Mouse (Mus musculus): ENCODE data around the gene Cd2.

Cd2 gene

DNA sequence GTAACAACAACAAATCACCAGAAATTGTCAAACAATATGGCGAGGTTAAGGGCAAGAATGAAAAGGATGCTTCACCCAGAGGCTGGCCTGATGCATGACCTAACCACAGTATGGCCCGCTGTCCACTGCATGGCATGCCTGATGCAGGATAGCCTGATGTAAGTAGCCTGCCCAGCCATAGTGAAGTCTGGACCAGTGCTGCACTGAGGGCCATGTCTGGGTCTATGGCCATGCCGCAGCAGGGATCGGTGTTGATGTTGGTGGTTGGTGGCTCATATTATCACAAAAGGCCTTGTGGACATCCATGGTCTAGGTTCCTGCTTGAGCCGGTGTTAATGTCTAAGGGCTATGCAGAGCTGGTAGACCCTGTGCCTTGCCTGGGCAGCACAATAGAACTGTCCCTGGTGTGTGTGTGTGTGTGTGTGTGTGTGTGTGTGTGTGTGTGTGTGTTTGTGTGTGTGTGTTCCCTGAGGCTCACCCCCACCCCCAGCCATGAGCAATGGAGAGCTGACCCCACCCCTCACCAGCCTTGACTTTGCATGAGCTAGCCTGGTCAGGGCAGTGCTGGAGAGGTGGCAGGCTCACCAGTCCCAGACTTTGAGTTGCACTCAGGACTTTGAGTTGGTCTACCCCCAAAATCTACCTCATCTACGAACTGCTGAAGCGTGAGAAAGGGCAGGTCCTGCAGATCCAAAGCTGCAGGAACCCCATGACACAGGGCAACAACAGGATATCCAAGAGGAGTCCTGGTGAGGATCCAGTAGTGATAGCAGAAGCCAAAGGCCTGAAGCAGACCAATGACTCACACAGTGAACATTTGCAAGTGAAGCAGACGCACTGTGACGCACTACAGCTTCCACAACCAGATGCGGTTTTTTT, 7.0 kb upstream of the Cd2 start:
- in situ Hi-C loops (cut with MboI, MseI), result loop anchor here (5.0 to 25.0 kb wide), 3 partner anchors 187 to 807 kb away; partner anchors contain the start of gene Tent5c

- in situ Hi-C loops (cut with MboI, MseI), result loop anchor here (25.0 kb wide), 1 partner anchor 806 kb away; the partner anchor contains the start of gene Tent5c
Observed at GRCm38 (mm10) chr3:101293571-101294135, 5.9 kb upstream of the Cd2 start.

DNA sequence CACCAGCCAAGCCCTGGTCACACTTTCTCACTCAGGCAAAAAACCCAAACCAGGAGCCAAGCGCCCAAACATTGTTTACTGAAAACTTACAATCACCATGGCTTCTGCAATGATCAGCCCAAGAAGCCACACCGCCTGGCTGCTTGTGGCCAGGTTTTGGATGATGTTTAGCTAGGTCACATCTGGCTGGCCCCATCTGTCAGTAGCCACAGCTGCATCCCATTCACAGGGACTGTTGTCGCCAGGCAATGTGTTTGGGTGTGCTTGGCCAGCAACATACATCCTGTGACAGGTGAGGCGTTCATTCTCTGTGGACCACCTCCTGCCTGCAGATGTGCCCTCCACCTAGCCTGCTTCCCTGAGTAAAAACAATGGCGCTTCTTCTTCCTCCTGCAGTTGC, 4.9 kb upstream of the Cd2 start:
- in situ Hi-C loops (cut with MboI, MseI), result loop anchor here (25.0 kb wide), 1 partner anchor 805 kb away; the partner anchor contains the start of gene Tent5c

DNA sequence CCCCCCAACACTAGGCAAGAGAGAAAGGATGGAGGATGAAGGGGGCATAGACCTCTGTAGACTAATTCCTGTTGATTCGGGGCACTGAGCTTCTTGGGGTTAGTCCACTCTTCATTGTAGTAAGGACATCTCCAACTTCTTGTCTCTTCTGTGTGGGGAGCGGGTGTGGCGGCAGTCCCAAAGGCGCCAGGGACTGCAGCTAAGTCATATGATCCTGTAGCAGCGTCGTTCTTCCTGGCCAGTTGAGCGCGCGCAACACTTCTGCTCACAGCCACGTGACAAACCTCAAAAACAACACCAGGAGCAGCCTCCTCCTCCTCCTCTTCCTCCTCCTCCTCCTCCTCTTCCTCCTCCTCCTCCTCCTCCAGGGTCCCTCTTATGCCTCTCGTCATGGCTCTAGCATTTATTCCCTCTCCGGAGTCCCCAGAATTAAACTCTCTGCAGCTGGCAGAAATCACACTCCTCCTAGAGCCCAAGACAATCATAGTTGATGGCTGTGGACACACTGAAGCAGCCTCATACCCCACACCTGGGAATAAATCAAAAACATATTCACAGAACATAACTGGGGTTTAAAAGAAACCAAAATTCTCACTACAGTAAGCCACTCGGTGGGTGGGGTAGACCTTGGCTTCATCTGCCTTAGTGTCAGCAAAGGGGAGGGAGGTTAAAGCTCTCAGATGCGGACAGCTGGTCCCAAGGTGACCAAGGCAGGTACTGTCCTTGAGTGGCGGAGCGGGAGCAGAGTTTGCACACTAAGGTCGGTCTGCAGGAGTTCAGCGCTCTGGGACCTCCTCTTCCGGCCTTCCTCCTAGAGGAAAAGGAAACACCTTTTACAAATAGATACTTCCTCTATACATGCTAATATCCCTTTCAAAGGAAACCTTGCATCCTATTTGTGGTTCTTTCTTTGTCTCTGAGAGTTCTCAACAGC, 3.1 kb upstream of the Cd2 start:
- in situ Hi-C loops (cut with MboI, MseI), result loop anchor here (25.0 kb wide), 1 partner anchor 804 kb away; the partner anchor contains the start of gene Tent5c

GRCm38 (mm10) chr3:101290036-101290435, 2.3 kb upstream of the Cd2 start:
- in situ Hi-C loops (cut with MboI, MseI), result loop anchor here (25.0 kb wide), 1 partner anchor 803 kb away; the partner anchor contains the start of gene Tent5c

- in situ Hi-C loops (cut with MboI, MseI), result loop anchor here (25.0 kb wide), 1 partner anchor 802 kb away; the partner anchor contains the start of gene Tent5c
Observed at GRCm38 (mm10) chr3:101289406-101289805, 1.7 kb upstream of the Cd2 start.

- in situ Hi-C loops (cut with MboI, MseI), result loop anchor here (25.0 kb wide), 1 partner anchor 799 kb away; the partner anchor contains the start of gene Tent5c
Observed at GRCm38 (mm10) chr3:101286336-101287325, 1.1 kb downstream of the Cd2 start.

DNA sequence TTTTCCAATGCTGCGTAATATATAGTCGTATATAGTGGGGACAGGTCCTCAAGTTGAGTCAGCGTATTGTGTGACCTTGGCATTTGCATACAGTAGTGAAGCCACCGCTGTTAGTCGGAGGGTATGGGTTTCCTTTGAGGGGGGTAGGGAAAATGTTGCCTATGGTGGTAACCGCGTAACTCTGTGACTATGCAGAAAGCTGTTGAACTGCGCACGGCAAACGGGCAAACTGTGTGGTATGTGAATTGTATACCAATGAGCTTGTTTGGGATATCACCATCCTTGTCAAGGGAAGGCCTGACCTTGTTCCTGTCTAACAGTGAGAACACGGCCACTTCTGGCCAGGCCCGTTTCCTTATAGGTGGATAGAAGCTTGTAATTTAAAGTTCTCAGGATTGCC, 1.9 kb downstream of the Cd2 start:
- in situ Hi-C loops (cut with MboI, MseI), result loop anchor here (25.0 kb wide), 1 partner anchor 799 kb away; the partner anchor contains the start of gene Tent5c

DNA sequence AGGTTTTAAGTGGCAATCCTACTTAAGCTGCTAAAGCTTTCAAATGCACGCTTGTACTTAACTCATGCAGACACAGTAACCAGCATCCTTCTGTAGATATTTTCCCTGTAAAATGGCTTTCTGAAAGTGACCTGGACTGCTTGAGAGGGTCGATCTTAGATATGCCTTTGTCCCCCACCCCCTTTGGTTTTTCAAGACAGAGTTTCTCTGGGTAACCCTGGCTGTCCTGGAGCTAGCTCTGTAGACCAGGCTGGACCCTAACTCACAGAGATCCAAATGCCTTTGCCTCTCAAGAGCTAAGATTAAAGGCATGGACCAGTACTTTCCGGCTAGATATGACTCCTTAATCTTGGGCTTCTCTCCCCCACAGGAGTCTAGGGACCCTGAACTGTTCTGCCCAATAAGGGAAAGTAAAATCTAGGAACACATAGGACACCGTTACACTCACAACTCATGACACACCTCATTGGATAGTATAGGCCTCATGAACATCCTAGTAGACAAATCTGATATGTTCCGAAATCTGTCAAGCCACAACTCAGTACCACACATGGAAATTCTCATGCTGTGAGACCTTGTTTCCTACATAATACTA, 2.6 kb downstream of the Cd2 start:
- in situ Hi-C loops (cut with MboI, MseI), result loop anchor here (25.0 kb wide), 1 partner anchor 798 kb away; the partner anchor contains the start of gene Tent5c

- in situ Hi-C loops (cut with MboI, MseI), result loop anchor here (5.0 to 25.0 kb wide), 3 partner anchors 52 to 797 kb away; partner anchors contain the start of gene Tent5c
Observed at GRCm38 (mm10) chr3:101283869-101284706, 3.7 kb downstream of the Cd2 start.

- in situ Hi-C loops (cut with MboI, MseI), result loop anchor here (5.0 to 25.0 kb wide), 3 partner anchors 51 to 796 kb away; partner anchors contain the start of gene Tent5c
Observed at GRCm38 (mm10) chr3:101283441-101283840, 4.3 kb downstream of the Cd2 start.

- in situ Hi-C loops (cut with MboI, MseI), result loop anchor here (5.0 to 25.0 kb wide), 3 partner anchors 50 to 795 kb away; partner anchors contain the start of gene Tent5c
Observed at GRCm38 (mm10) chr3:101282556-101283180, 5.1 kb downstream of the Cd2 start.

DNA sequence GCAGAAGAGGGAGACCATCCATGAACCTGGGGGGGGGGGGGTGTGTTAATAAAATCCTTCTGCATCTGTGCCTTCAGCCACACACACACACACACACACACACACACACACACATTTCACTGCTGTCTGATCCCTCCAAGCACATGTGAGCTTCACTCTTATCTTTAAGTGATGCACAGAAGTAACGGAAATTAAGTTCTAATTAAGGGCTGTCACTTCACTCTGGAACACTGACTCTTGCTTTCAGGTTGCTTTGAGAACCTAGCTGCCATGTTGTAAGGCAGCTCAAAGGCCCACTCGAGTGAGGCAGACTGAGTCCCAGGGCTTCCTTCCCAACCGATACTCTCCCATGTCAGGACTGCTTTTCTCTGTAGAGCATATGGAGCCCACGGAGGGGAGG, 5.9 kb downstream of the Cd2 start:
- in situ Hi-C loops (cut with MboI, MseI), result loop anchor here (5.0 to 25.0 kb wide), 3 partner anchors 50 to 795 kb away; partner anchors contain the start of gene Tent5c

GRCm38 (mm10) chr3:101280348-101281311, 7.1 kb downstream of the Cd2 start:
- in situ Hi-C loops (cut with MboI, MseI), result loop anchor here (5.0 to 25.0 kb wide), 3 partner anchors 48 to 793 kb away; partner anchors contain the start of gene Tent5c

DNA sequence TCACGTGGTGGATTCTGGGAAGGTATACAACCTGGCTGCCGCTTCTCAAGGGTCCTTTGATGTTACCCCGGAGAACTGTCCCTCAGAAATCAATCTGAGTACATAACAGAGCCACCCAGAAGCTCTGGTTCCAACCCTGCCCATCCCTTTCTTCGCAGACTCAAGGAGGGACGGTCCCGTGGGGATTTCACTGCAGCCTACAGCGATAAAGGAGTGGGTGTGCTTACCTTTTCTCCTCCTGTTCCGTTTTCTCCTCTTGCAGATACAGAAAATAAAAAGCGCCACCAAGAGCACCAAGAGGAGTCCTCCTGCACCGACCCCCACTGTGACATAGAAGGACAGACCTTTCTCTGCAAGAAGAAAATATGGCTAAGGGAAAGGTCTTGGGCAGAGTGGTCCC, 8.2 kb downstream of the Cd2 start:
- in situ Hi-C loops (cut with MboI, MseI), result loop anchor here (25.0 kb wide), 1 partner anchor 792 kb away; the partner anchor contains the start of gene Tent5c

GRCm38 (mm10) chr3:101278396-101278795, 9.3 kb downstream of the Cd2 start:
- in situ Hi-C loops (cut with MboI, MseI), result loop anchor here (25.0 kb wide), 1 partner anchor 791 kb away; the partner anchor contains the start of gene Tent5c

Measured in T-helper 2 cell (primary cell).